ENCODE assay signal across 16 mouse cellular contexts in the genomic region with DNA sequence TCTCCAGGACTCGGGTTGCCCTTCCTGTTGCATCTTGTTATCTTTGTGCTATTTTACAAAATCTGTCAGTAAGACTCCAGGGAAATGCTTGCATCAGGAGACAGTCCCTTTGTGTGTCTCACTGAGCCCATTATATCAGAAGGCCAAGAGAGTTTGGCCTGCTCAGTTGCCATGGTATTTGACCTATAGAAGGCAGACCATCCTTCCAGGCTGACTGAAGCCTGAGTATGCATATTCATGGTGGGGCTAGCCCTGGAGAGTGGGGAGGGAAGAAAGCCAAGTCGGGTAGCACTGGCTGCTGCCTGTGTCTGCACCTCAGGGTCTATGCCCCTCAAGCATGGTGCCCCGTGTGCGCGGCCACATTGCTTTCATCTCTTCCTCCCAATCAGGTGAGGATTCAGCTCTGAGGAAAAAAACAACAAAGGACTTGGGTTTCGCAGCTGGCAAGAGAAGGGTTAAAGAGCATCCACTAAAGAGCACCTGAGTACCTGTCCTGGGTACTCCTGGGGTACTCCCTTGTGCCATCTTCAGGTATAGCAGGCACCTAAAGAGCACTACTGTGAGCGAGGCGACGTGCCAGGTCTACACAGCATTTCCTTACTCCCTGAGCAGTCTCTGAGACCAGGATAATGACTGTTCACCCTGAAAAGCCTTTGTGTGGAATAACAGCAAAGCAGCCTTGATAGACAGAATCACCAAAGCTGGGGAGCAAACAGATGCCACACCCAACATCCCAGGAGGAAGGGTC.
DNase-seq lines count a peak whose midpoint lies in the region; ATAC-seq lines count a peak whose summit lies in the region.
"Had no signal": no experiment of that assay in that cellular context is flagged by ENCODE, and none has a peak within 500 bp of the region (broad histone marks: within the 10 kb centered on the region; RNA-seq: fewer than 3 reads in every experiment).

No protein-coding gene starts in this region.

- WGBS in neural tube, embryonic 11.5 days, result 71% methylated on average over 9 of the region's 9 CpGs
- 63% methylated on average over 9 of the region's 9 CpGs for WGBS in hindbrain, embryonic 10.5 days
- 47% methylated on average over 9 of the region's 9 CpGs for WGBS in midbrain, embryonic 13.5 days

- peak; percentile 84 for ATAC-seq in neural tube, embryonic 11.5 days (ENCODE audit: insufficient read depth, low FRiP score, low TSS enrichment)
- ATAC-seq in midbrain, embryonic 13.5 days, result peak; percentile 81

- peak; percentile 56 for DNase-seq in neural tube, embryonic 11.5 days (ENCODE audit: low spot score)
- DNase-seq in neural tube, embryonic 10.5 days (ENCODE audit: extremely low spot score, low spot score), result no peak
- DNase-seq in hindbrain, embryonic 10.5 days (ENCODE audit: low spot score), result peak; percentile 63
- DNase-seq in spleen, postnatal 10 days (ENCODE audit: low spot score in 2 of 2), result no peak
- DNase-seq in cerebellum, adult 18-20 months, result no peak
- no peak for DNase-seq in right cerebral cortex, adult 18-20 months
- DNase-seq: adrenal gland, postnatal 10 days; cerebellum, adult 8-10 months; heart, postnatal 10 days; lung, postnatal 36 days; right cerebral cortex, postnatal 14 days had no signal

- no peak overlapping the region for H3K4me3 ChIP-seq in neural tube, embryonic 11.5 days (ENCODE audit: low read depth, low read length)
- H3K4me3 ChIP-seq in hindbrain, embryonic 10.5 days, result no peak overlapping the region
- H3K4me3 ChIP-seq in midbrain, embryonic 13.5 days (replicated peaks), result no peak overlapping the region
- H3K4me3 ChIP-seq: erythroblast, embryonic 14.5 days; limb, embryonic 12.5 days; liver, embryonic 15.5 days had no signal

- no peaks in the 10 kb centered on the region for H3K36me3 ChIP-seq in neural tube, embryonic 11.5 days (ENCODE audit: control insufficient read depth, insufficient read depth, low read length)
- H3K36me3 ChIP-seq in hindbrain, embryonic 10.5 days, result no peaks in the 10 kb centered on the region
- no peaks in the 10 kb centered on the region for H3K36me3 ChIP-seq in midbrain, embryonic 13.5 days
- H3K36me3 ChIP-seq: G1E; limb, embryonic 12.5 days; liver, embryonic 15.5 days had no signal

- no peaks in the 10 kb centered on the region for H3K9me3 ChIP-seq in neural tube, embryonic 11.5 days (ENCODE audit: control insufficient read depth, low read length)
- H3K9me3 ChIP-seq in hindbrain, embryonic 10.5 days, result no peaks in the 10 kb centered on the region
- no peaks in the 10 kb centered on the region for H3K9me3 ChIP-seq in midbrain, embryonic 13.5 days
- H3K9me3 ChIP-seq: limb, embryonic 12.5 days; liver, embryonic 15.5 days had no signal

- no peak overlapping the region for H3K4me2 ChIP-seq in neural tube, embryonic 11.5 days (ENCODE audit: low read depth)
- 0 out of 2 replicates have a peak overlapping the region, but pooled peaks have one; percentile 3 for H3K4me2 ChIP-seq in midbrain, embryonic 13.5 days (replicated peaks)
- H3K4me2 ChIP-seq: limb, embryonic 12.5 days; liver, embryonic 15.5 days had no signal

- H3K9ac ChIP-seq in neural tube, embryonic 11.5 days (ENCODE audit: low read length), result peak overlapping the region; percentile 26
- no peak overlapping the region for H3K9ac ChIP-seq in midbrain, embryonic 13.5 days (replicated peaks)
- H3K9ac ChIP-seq: limb, embryonic 12.5 days; liver, embryonic 15.5 days had no signal

- no peaks in the 10 kb centered on the region for H3K27me3 ChIP-seq in neural tube, embryonic 11.5 days (ENCODE audit: control insufficient read depth, insufficient read depth, low read length)
- peaks cover 6% of the 10 kb centered on the region; the same call in 1 of the 2 replicates for H3K27me3 ChIP-seq in hindbrain, embryonic 10.5 days (ENCODE audit: insufficient read depth, poor library complexity, severe bottlenecking)
- H3K27me3 ChIP-seq in midbrain, embryonic 13.5 days, result peaks cover 4% of the 10 kb centered on the region; the same call in 1 of the 2 replicates

- H3K4me1 ChIP-seq in neural tube, embryonic 11.5 days (ENCODE audit: control insufficient read depth, insufficient read depth, low read length), result peaks cover 36% of the 10 kb centered on the region
- peaks cover 74% of the 10 kb centered on the region for H3K4me1 ChIP-seq in hindbrain, embryonic 10.5 days (replicated peaks)
- H3K4me1 ChIP-seq in midbrain, embryonic 13.5 days (replicated peaks), result peaks cover 74% of the 10 kb centered on the region
- H3K4me1 ChIP-seq: liver, embryonic 15.5 days had no signal

- peak overlapping the region; percentile 44; the same call in 1 of the 2 replicates for H3K27ac ChIP-seq in neural tube, embryonic 11.5 days (ENCODE audit: low read depth, low read length)
- H3K27ac ChIP-seq in hindbrain, embryonic 10.5 days, result peak overlapping the region; percentile 85
- peak overlapping the region; percentile 5; the same call in 1 of the 2 replicates for H3K27ac ChIP-seq in midbrain, embryonic 13.5 days
- H3K27ac ChIP-seq: limb, embryonic 12.5 days; liver, embryonic 15.5 days had no signal

Comparison
In these comparisons a context has a peak if more than half of its experiments do, and no peak if none do; other contexts are left out.
1. DNase-seq: peak in neural tube, embryonic 11.5 days (single experiment) and hindbrain, embryonic 10.5 days (single experiment); none in neural tube, embryonic 10.5 days (single experiment), spleen, postnatal 10 days (0 of 2), cerebellum, adult 18-20 months (0 of 2) and right cerebral cortex, adult 18-20 months (single experiment).
2. H3K27ac ChIP-seq: peak in every context shown above with its lines; median percentile 85 in hindbrain, embryonic 10.5 days; 44 in neural tube, embryonic 11.5 days; 5 in midbrain, embryonic 13.5 days.